Mouse (Mus musculus) brown adipose tissue, adult 24 weeks (tissue): Measurements from ENCODE around the gene Igsf9. TPM values are rescaled to one million over a fixed set of nuclear protein-coding genes. Genes with fewer than 3 reads are reported as not detected.

Source experiments
- H3K27ac ChIP-seq: fragments of 200-500 bp; replicated peaks from 2 replicates; pipeline ENCODE4 v1.5.1; 2012; ENCODE audit warnings: low read depth, mild to moderate bottlenecking, low read length
- H3K4me1 ChIP-seq: fragments of 200-500 bp; 2 replicates; pipeline ENCODE4 v1.6.1; 2012; ENCODE audit warnings: low read length, mixed read lengths; ENCODE audit not compliant: control insufficient read depth, insufficient read depth, insufficient read length
- H3K4me3 ChIP-seq: fragments of 200-500 bp; 2 replicates; pipeline ENCODE4 v1.5.1; 2012; ENCODE audit warnings: low read depth, mild to moderate bottlenecking, low read length, moderate library complexity; ENCODE audit not compliant: insufficient read depth
- polyA plus RNA-seq: library from polyadenylated mRNA; stranded (reverse); fragments of >200 nt; gene quantifications from 2 replicates; pipeline ENCODE4 v1.2.4, GENCODE M21; 2012; ENCODE audit not compliant: missing spikeins, insufficient read depth, insufficient read length

The Igsf9 gene
- polyA plus RNA-seq, 1 experiment, result not detected

DNA sequence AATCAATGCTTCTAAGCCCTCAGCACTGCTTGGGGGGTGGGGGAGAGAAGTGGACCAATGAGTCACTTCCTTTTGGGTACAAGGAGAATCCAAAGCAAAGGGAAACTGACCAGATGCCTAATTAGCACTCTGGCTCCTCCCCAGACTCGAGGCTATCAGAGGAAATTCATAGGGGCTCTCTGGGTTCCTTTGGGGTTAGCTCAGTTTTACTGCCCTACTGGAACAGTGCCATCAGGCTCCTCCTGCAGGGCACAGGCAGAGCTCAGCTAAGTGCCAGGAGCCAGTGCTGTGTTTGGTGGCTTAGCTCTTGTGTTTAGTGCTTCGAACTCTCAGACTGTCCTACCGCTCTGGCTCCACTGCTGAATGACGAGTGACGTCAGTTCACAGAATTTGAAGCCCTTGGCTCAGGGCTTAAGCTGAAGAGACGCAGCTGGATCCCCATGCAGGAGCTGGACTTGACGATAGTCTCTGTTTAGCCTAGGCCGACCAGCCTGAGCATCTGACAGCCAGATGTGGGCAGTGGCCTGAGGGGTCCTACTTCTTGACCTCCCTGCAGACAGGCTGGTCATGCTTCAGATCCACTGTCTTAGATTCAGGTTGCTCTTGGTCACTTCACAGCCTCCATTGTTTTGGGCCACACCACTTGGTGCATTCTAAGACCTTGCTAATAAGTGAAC is 49.1 kb downstream of the Igsf9 start:
- Histone ChIP-seq H3K27ac (no peak overlapping the region), H3K4me3 (no peak overlapping the region), H3K4me1 (peaks cover 5% of the 10 kb centered on the region)

DNA sequence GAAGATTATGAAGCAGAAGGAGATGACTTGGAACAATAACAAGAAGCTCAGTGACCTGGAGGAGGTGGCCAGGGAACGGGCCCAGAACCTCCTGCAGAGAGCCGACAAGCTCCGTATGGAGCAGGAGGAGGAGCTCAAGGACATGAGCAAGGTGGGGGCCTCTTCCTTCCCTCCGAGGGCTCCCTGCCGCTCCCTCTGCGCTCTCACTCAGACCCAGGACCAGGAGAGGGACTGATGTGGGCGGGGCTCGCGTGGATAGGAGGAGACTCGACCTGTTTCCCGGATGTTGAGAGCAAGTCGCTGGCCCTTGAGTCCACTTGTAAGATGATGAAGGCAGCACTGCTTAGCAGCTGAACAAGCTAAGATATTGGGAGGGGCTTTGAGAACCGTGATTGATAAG is 51.0 kb downstream of the Igsf9 start:
- H3K4me3 ChIP-seq, result no peak overlapping the region
- H3K27ac ChIP-seq, result no peak overlapping the region
- no peaks in the 10 kb centered on the region for H3K4me1 ChIP-seq

DNA sequence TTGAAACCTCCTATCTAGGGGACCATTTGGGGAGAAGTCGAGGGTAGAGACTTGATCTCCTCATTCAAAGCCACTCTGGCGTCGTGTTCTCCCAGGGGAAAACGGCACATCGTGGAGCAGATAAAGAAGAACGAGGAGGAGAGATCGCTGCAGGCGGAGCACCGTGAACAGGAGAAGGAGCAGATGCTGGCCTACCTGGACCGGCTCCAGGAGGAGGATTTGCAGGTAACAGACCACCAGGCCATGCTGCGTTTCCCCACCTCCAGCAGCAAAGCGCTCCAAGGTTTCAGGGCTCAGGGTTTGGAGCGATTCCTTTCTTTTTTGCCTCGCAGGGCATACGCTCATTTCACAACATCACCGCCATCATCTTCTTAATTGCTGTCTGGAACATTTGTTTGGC is 53.5 kb downstream of the Igsf9 start:
- H3K27ac ChIP-seq, result no peak overlapping the region
- no peaks in the 10 kb centered on the region for H3K4me1 ChIP-seq
- H3K4me3 ChIP-seq, result no peak overlapping the region

DNA sequence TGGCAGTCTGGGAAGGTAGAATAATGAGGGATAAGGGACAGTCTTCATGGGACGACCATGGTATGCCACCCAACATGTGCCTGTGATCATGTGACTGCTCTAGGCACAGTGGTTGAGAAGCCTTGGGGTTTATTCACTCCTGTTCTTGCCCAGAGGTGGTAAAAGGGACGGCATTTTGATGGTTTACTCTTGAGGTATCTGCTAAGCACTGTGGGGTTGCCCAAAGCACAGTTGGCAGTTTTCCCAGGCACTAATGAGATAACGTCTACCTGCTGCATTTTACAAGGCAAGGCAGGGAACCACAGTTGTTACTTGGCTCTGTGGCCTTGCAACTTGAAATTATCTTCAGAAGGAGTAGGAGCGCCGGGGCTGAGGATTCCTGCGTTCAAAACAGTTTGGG is 58.2 kb downstream of the Igsf9 start:
- H3K4me1 ChIP-seq, result no peaks in the 10 kb centered on the region
- no peak overlapping the region for H3K27ac ChIP-seq
- H3K4me3 ChIP-seq, result no peak overlapping the region

DNA sequence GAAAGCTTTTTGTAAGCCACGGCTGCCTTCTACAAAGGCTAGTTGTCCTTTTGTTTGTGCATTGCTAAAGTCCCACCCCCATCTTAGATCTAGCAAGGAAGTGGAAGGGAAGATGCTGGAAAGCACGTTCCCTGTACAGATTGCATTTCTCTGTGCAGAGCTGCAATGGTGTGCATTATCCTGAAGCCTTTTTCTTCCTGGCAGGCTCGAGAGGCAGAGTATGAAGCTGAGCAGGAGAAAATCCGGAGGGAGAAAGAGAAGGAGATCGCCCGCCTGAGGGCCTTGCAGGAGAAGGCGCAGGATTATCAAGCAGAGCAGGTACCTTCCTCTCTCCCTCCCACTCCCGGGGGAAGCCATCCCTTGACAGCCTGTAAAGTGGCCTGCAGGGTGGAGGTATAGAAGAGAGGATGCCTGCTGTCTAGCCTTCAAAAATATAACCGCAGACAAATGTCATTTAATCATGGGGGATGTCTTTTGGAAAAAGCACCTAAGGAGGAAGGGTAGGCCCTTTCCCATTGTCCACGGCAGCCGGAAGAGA is 58.8 kb downstream of the Igsf9 start:
- Histone ChIP-seq H3K4me1 (no peaks in the 10 kb centered on the region), H3K4me3 (no peak overlapping the region), H3K27ac (no peak overlapping the region)

DNA sequence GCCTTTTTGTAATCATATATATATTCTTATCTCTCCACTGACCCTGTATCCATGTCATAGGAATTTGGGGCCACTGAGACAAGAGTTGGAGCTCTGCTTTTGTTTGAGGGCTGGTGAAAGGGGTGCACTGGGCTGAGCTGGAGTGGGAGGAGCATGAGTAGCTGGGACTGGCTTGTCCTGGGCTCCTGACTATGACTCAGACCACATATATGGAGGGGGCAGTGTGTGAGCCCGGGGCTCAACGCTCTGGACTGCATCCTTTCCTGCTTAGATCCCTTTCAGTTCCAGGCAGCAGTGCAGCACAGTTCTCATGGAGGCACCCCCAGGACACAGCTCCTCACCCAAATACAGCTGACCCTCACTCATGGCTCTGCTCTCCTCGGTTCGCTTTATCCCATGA is 64.5 kb downstream of the Igsf9 start:
- peaks cover 4% of the 10 kb centered on the region for H3K4me1 ChIP-seq
- H3K27ac ChIP-seq, result no peak overlapping the region
- no peak overlapping the region for H3K4me3 ChIP-seq

Other genes with a start within 250 kb of the Igsf9 start
- not detected in 2 replicates for gene Atp1a4, start 223.4 kb upstream of the Igsf9 start, polyA plus RNA-seq
- gene Igsf8, start 220.1 kb upstream of the Igsf9 start, polyA plus RNA-seq, result 4.3 and 10.5 TPM in 2 replicates
- gene Atp1a2, start 183.7 kb upstream of the Igsf9 start, polyA plus RNA-seq, result 428 and 499 TPM in 2 replicates
- not detected in 2 replicates for gene Kcnj9, start 152.5 kb upstream of the Igsf9 start, polyA plus RNA-seq
- not detected in 2 replicates for gene Kcnj10, start 140.6 kb upstream of the Igsf9 start, polyA plus RNA-seq
- gene Pigm, start 105.2 kb upstream of the Igsf9 start, polyA plus RNA-seq, result 3.9 and 5.0 TPM in 2 replicates
- gene Slamf9, start 6.4 kb upstream of the Igsf9 start, polyA plus RNA-seq, result 3.5 and 4.5 TPM in 2 replicates
- gene Tagln2, start 18.3 kb downstream of the Igsf9 start, polyA plus RNA-seq, result 26.2 and 29.3 TPM in 2 replicates
- gene Cfap45, start 39.0 kb downstream of the Igsf9 start, polyA plus RNA-seq, result not detected in 2 replicates
- not detected in 2 replicates for gene Vsig8, start 74.2 kb downstream of the Igsf9 start, polyA plus RNA-seq
- gene Slamf8, start 108.8 kb downstream of the Igsf9 start, polyA plus RNA-seq, result 1.4 TPM in 1 of 2 replicates, not detected in the other
- gene Fcrl6, start 120.8 kb downstream of the Igsf9 start, polyA plus RNA-seq, result not detected in 2 replicates
- gene Dusp23, start 151.2 kb downstream of the Igsf9 start, polyA plus RNA-seq, result 18.5 and 21.5 TPM in 2 replicates
- gene Crp, start 216.3 kb downstream of the Igsf9 start, polyA plus RNA-seq, result not detected in 2 replicates